Mouse (Mus musculus) 3T3-L1 (cell line): ENCODE measurements around the gene 1700123O20Rik.

Experiments used
- DNase-seq: peaks from one replicate; pipeline ENCODE4 v3.0.0-alpha.2; 2015; ENCODE audit warnings: low read depth, low spot score

Gene 1700123O20Rik

GRCm38 (mm10) chr14:54724049-54724448 is 38.0 kb downstream of the 1700123O20Rik start:
- no peak for DNase-seq

DNA sequence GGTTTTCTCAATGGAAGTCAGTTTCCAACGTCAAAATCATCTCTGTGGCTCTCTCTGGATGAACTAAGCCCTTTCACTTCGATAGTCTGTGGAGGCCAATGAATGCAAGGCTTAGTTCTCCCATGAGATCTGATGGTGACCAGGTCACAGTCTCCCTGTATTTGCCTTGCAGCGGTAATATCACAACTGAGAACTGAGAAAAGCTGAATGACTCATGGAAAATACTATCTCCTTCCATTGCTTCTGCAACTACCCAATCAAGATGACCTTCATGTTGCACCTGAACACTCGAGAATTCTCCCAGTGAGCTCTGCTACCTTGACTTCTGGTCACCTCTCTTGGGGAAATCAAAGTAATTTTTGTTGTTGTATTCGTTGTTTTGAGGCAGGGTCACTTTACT is 41.5 kb downstream of the 1700123O20Rik start:
- DNase-seq: no peak

DNA sequence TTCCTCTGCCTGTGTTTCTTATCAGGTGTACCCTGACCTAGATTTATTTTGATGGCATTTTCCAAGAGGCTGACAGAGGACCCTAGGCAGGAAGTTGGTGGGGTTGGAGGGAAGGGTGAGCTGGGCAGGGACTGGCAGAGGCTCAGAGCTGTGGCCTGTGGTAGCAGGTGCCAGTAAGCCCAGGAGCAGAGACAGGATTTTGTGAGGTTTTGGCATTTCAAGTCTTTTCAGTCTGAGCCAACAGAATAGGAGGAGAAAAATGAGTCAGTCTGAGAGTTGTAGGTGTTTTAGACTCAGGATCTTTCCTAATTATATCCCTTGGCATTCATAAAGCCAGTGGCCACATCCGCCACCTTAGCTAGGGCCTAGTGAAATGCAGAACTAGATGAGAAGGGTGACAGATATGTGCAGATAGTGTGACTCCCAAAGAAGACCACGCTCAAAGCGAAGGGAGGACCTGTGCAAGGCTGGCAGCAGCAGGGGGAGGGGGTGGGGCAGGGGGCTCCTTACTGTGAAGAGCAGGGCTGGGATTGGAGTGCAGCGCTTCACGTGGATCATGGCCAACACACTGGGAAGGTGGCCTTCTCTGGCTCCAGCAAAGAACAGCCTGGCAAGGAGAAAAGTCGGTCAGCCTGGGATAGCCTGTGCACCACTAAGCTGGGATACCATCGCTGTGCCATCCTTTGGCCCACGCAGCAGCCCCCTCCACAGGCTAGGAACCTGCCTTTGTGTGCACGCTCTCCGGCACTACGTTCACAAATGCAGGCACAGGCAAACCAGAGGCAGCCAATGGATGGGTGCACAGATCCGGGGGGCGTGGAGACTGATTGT is 43.0 kb downstream of the 1700123O20Rik start:
- no peak for DNase-seq

- DNase-seq: no peak
These were observed 44.3 kb downstream of the 1700123O20Rik start for GRCm38 (mm10) chr14:54730305-54730704.

DNA sequence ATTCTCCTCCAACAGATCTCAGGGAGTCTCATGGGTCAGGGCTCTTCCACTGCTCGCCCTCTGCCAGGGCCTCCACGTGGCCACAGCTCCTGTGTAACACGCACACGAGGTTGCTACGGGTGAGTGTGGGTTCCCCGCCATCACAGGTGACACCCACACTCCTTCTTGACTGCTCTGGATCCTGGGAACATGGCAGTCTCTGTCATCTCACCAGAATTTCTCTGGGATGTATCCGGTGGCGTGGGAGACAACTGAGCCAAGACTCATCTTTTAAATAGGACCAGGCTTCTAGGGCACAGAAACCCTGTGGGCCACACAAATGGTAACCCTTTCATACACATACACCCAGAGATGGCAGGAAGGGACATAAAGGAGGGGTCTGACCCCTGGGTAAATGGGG is 46.2 kb downstream of the 1700123O20Rik start:
- DNase-seq: no peak

GRCm38 (mm10) chr14:54734004-54734403 is 48.0 kb downstream of the 1700123O20Rik start:
- no peak for DNase-seq

- DNase-seq: no peak
These were observed 49.2 kb downstream of the 1700123O20Rik start for GRCm38 (mm10) chr14:54735221-54735620.

DNA sequence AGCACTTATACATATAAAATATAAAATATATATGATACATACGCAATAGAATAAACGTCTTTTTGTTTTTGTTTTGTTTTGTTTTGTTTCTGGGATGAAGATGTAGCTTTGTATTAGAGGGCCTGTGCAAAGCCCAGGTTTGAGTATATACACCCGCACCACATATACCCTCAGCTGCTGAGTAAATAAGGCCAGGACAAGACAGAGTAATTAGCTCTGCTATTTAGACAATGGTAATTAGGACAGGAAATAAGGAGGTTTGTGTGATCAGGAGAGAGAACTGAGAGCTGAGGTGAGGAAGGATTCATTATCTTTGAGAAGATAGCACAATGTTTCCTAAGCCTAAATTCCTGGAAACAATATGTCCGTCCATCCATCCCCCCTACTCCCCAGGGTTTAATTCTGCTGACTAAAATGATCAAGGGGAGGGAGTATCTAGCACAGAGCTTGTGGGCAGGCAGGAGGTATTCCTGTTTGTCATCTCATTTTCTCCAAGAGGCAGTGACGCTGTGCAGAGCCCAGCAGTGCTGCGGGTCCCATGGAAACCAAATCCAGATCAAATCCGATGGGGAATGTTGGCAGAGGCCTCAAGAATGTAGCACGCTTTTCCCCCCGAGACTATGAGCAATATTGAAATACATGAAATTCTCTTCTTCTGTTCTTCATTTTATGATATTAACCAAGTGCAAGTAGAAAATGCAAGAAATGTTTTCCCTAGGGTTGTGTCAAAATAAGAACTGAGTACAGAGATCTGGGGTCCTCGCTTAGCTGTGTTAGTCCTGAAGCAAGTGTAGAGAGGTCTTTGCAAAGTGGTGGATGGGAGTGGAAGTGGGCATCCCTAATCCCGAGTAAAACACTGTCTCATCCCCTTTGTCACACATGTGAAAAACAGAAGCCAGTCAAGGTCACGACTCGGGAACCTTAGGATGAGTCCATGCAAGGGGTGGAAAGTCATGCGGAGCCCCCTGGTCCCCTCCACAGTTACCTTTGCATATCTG is 50.8 kb downstream of the 1700123O20Rik start:
- peak; percentile 6 for DNase-seq

DNA sequence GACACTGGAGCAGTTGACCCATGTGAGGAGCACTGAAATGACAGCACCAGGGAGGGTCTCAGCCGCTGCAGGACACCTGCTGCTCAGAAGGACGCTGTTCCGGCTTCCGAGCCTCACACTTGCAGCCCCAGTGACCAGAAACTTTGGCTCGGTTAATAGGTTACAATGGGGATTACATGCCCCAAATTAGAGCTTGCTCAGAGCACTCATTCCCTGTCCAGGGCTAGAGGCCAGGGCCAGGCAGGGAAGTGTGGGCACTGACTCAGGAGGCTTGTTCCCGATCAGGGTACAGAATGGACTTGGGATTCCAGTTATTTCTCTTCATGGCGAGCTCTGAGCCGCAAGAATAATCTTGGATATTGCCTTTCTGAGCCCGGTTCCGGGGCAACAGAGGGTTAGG is 51.6 kb downstream of the 1700123O20Rik start:
- DNase-seq: no peak
